Mouse (Mus musculus) intestine, embryonic 15.5 days (tissue): ENCODE measurements at regions not wholly inside any gene's neighbourhood (a gene's known extent, or its start where the extent isn't known, plus 50 kb on each side); places are given as distances from the start of the nearest gene placed in this dataset.

Experiments
- ATAC-seq: fragments of 200-750 bp; cut with Nextera tagmentation; 2 replicates; pipeline ENCODE4 v1.8.0; 2017; ENCODE audit warnings: moderate TSS enrichment, moderate library complexity
- H3K27ac ChIP-seq: fragments of 300-500 bp; sonication (generic); 2 replicates; pipeline ENCODE4 v1.5.1; 2015; ENCODE audit warnings: mild to moderate bottlenecking, inconsistent platforms
- H3K27me3 ChIP-seq: fragments of 300-500 bp; sonication (generic); replicated peaks from 2 replicates; pipeline ENCODE4 v1.6.1; 2015; ENCODE audit warnings: inconsistent platforms
- H3K36me3 ChIP-seq: fragments of 300-500 bp; sonication (generic); 2 replicates; pipeline ENCODE4 v1.6.1; 2015; ENCODE audit warnings: inconsistent platforms
- H3K4me1 ChIP-seq: fragments of 300-500 bp; sonication (generic); replicated peaks from 2 replicates; pipeline ENCODE4 v1.6.1; 2015; ENCODE audit warnings: inconsistent platforms
- H3K4me2 ChIP-seq: fragments of 300-500 bp; sonication (generic); replicated peaks from 2 replicates; pipeline ENCODE4 v1.6.1; 2015; ENCODE audit warnings: mild to moderate bottlenecking, inconsistent platforms
- H3K4me3 ChIP-seq: fragments of 300-500 bp; sonication (generic); replicated peaks from 2 replicates; pipeline ENCODE4 v1.5.1; 2015; ENCODE audit warnings: inconsistent platforms
- H3K9ac ChIP-seq: fragments of 300-500 bp; sonication (generic); 2 replicates; pipeline ENCODE4 v1.6.1; 2015; ENCODE audit warnings: inconsistent platforms
- H3K9me3 ChIP-seq: fragments of 300-500 bp; sonication (generic); 2 replicates; pipeline ENCODE4 v1.6.1; 2016; ENCODE audit warnings: inconsistent platforms
- WGBS: fragments of 180-500 bp; shearing (Covaris S2); methylation state at CpG from one replicate; pipeline ENCODE4 v1.1.7; 2015; 5-methylcytosine and 5-hydroxymethylcytosine counted together

GRCm38 (mm10) chr12:65502045-65502444 is 276.7 kb downstream of the Wdr20rt start:
- 19% methylated on average over 1 of the region's 1 CpGs for WGBS
- Histone ChIP-seq H3K4me2 (no peak overlapping the region), H3K4me3 (no peak overlapping the region), H3K9me3 (no peaks in the 10 kb centered on the region), H3K9ac (no peak overlapping the region), H3K27me3 (no peaks in the 10 kb centered on the region), H3K36me3 (no peaks in the 10 kb centered on the region), H3K4me1 (0 out of 2 replicates have a peak, but pooled peaks cover 2% of the 10 kb centered on the region), H3K27ac (no peak overlapping the region)
- ATAC-seq, result no peak

- Histone ChIP-seq H3K9ac (no peak overlapping the region), H3K27ac (no peak overlapping the region), H3K9me3 (no peaks in the 10 kb centered on the region), H3K4me3 (no peak overlapping the region), H3K27me3 (no peaks in the 10 kb centered on the region), H3K4me1 (no peaks in the 10 kb centered on the region), H3K4me2 (no peak overlapping the region), H3K36me3 (no peaks in the 10 kb centered on the region)
- WGBS, result 76% methylated on average over 1 of the region's 1 CpGs
- no peak for ATAC-seq
These were observed 287.8 kb downstream of the Wdr20rt start for GRCm38 (mm10) chr12:65513070-65513469.

GRCm38 (mm10) chr12:65534142-65534690 is 308.9 kb downstream of the Wdr20rt start:
- Histone ChIP-seq H3K4me1 (no peaks in the 10 kb centered on the region), H3K36me3 (no peaks in the 10 kb centered on the region), H3K27me3 (no peaks in the 10 kb centered on the region), H3K9me3 (no peaks in the 10 kb centered on the region), H3K9ac (no peak overlapping the region), H3K4me3 (no peak overlapping the region), H3K4me2 (no peak overlapping the region), H3K27ac (no peak overlapping the region)
- WGBS, result 70% methylated on average over 3 of the region's 3 CpGs
- no peak for ATAC-seq

GRCm38 (mm10) chr12:65548301-65548700 is 323.0 kb downstream of the Wdr20rt start:
- H3K27me3 ChIP-seq, result no peaks in the 10 kb centered on the region
- no peaks in the 10 kb centered on the region for H3K9me3 ChIP-seq
- H3K36me3 ChIP-seq, result no peaks in the 10 kb centered on the region
- H3K9ac ChIP-seq, result no peak overlapping the region
- no peak overlapping the region for H3K4me3 ChIP-seq
- H3K4me2 ChIP-seq, result no peak overlapping the region
- H3K27ac ChIP-seq, result no peak overlapping the region
- 91% methylated on average over 4 of the region's 4 CpGs for WGBS
- H3K4me1 ChIP-seq, result no peaks in the 10 kb centered on the region
- ATAC-seq, result no peak

GRCm38 (mm10) chr12:65552230-65552629 is 326.9 kb downstream of the Wdr20rt start:
- H3K4me1 ChIP-seq, result no peaks in the 10 kb centered on the region
- 87% methylated on average over 3 of the region's 3 CpGs for WGBS

GRCm38 (mm10) chr12:65559036-65559435 is 333.7 kb downstream of the Wdr20rt start:
- ATAC-seq, result no peak
- no peak overlapping the region for H3K27ac ChIP-seq
- no peak overlapping the region for H3K4me3 ChIP-seq
- no peaks in the 10 kb centered on the region for H3K27me3 ChIP-seq
- H3K4me2 ChIP-seq, result no peak overlapping the region
- no peaks in the 10 kb centered on the region for H3K4me1 ChIP-seq
- H3K36me3 ChIP-seq, result no peaks in the 10 kb centered on the region
- no peak overlapping the region for H3K9ac ChIP-seq
- 69% methylated on average over 6 of the region's 6 CpGs for WGBS
- H3K9me3 ChIP-seq, result no peaks in the 10 kb centered on the region

More at GRCm38 (mm10) chr12:65552230-65552629, 326.9 kb downstream of the Wdr20rt start:
- no peaks in the 10 kb centered on the region for H3K9me3 ChIP-seq
- H3K4me2 ChIP-seq, result no peak overlapping the region
- H3K27ac ChIP-seq, result no peak overlapping the region
- no peak for ATAC-seq
- H3K4me3 ChIP-seq, result no peak overlapping the region
- H3K36me3 ChIP-seq, result no peaks in the 10 kb centered on the region
- no peaks in the 10 kb centered on the region for H3K27me3 ChIP-seq
- no peak overlapping the region for H3K9ac ChIP-seq

GRCm38 (mm10) chr12:65559809-65560208 is 334.5 kb downstream of the Wdr20rt start:
- no peaks in the 10 kb centered on the region for H3K36me3 ChIP-seq
- no peaks in the 10 kb centered on the region for H3K27me3 ChIP-seq
- H3K27ac ChIP-seq, result no peak overlapping the region
- no peaks in the 10 kb centered on the region for H3K4me1 ChIP-seq
- no peak overlapping the region for H3K4me2 ChIP-seq
- no peak for ATAC-seq
- WGBS, result 70% methylated on average over 3 of the region's 3 CpGs
- H3K4me3 ChIP-seq, result no peak overlapping the region
- no peak overlapping the region for H3K9ac ChIP-seq
- H3K9me3 ChIP-seq, result no peaks in the 10 kb centered on the region

- Histone ChIP-seq H3K36me3 (no peaks in the 10 kb centered on the region), H3K27ac (no peak overlapping the region), H3K4me2 (no peak overlapping the region), H3K27me3 (no peaks in the 10 kb centered on the region), H3K4me1 (no peaks in the 10 kb centered on the region), H3K4me3 (no peak overlapping the region), H3K9me3 (no peaks in the 10 kb centered on the region), H3K9ac (no peak overlapping the region)
- no peak for ATAC-seq
- WGBS, result 90% methylated on average over 1 of the region's 1 CpGs
These were observed 346.3 kb downstream of the Wdr20rt start for GRCm38 (mm10) chr12:65571633-65572032.

GRCm38 (mm10) chr12:65593559-65593958 is 368.2 kb downstream of the Wdr20rt start:
- H3K9me3 ChIP-seq, result no peaks in the 10 kb centered on the region
- H3K4me3 ChIP-seq, result no peak overlapping the region
- no peak overlapping the region for H3K27ac ChIP-seq
- no peaks in the 10 kb centered on the region for H3K27me3 ChIP-seq
- no peak for ATAC-seq
- H3K4me1 ChIP-seq, result no peaks in the 10 kb centered on the region
- H3K4me2 ChIP-seq, result no peak overlapping the region
- 76% methylated on average over 1 of the region's 1 CpGs for WGBS
- no peaks in the 10 kb centered on the region for H3K36me3 ChIP-seq
- H3K9ac ChIP-seq, result no peak overlapping the region

- Histone ChIP-seq H3K36me3 (no peaks in the 10 kb centered on the region), H3K27ac (no peak overlapping the region), H3K9ac (no peak overlapping the region), H3K4me3 (no peak overlapping the region), H3K4me1 (no peaks in the 10 kb centered on the region), H3K27me3 (no peaks in the 10 kb centered on the region), H3K4me2 (no peak overlapping the region), H3K9me3 (no peaks in the 10 kb centered on the region)
- WGBS, result 84% methylated on average over 3 of the region's 3 CpGs
- ATAC-seq, result no peak
These were observed 368.8 kb downstream of the Wdr20rt start for GRCm38 (mm10) chr12:65594075-65594474.

GRCm38 (mm10) chr12:65644232-65644631 is 418.9 kb downstream of the Wdr20rt start:
- ATAC-seq, result no peak
- Histone ChIP-seq H3K4me1 (no peaks in the 10 kb centered on the region), H3K36me3 (no peaks in the 10 kb centered on the region), H3K9me3 (no peaks in the 10 kb centered on the region), H3K4me2 (no peak overlapping the region), H3K4me3 (no peak overlapping the region), H3K9ac (no peak overlapping the region), H3K27me3 (no peaks in the 10 kb centered on the region), H3K27ac (no peak overlapping the region)
- 82% methylated on average over 1 of the region's 1 CpGs for WGBS

GRCm38 (mm10) chr12:65656772-65657171 is 431.5 kb downstream of the Wdr20rt start:
- WGBS, result 93% methylated on average over 1 of the region's 1 CpGs
- Histone ChIP-seq H3K4me3 (no peak overlapping the region), H3K36me3 (no peaks in the 10 kb centered on the region), H3K9ac (no peak overlapping the region), H3K4me1 (no peaks in the 10 kb centered on the region), H3K27me3 (no peaks in the 10 kb centered on the region), H3K4me2 (no peak overlapping the region), H3K27ac (no peak overlapping the region), H3K9me3 (no peaks in the 10 kb centered on the region)
- no peak for ATAC-seq

- Histone ChIP-seq H3K9ac (no peak overlapping the region), H3K27ac (no peak overlapping the region), H3K27me3 (no peaks in the 10 kb centered on the region), H3K4me3 (no peak overlapping the region), H3K36me3 (no peaks in the 10 kb centered on the region), H3K4me2 (no peak overlapping the region), H3K9me3 (no peaks in the 10 kb centered on the region), H3K4me1 (no peaks in the 10 kb centered on the region)
- 71% methylated on average over 1 of the region's 1 CpGs for WGBS
- no peak for ATAC-seq
These were observed 446.4 kb downstream of the Wdr20rt start for GRCm38 (mm10) chr12:65671673-65672072.
